Mouse (Mus musculus) heart, postnatal 0 days (tissue): ENCODE measurements around the gene Atp6v0d1. TPM values are rescaled to one million over a fixed set of nuclear protein-coding genes. Genes with fewer than 3 reads are reported as not detected.
A peak's percentile ranks its signal among the peaks of the same experiment; 100 is the strongest.

Experiments used
- ATAC-seq: fragments of 200-750 bp; cut with Nextera tagmentation; 2 replicates; pipeline ENCODE4 v1.8.0; 2017; ENCODE audit warnings: low read depth, moderate number of reproducible peaks, moderate library complexity; ENCODE audit not compliant: insufficient read depth
- DNase-seq: peaks from one replicate; pipeline ENCODE4 v3.0.0-alpha.2; 2016; ENCODE audit warnings: low spot score
- H3K27ac ChIP-seq: fragments of 300-500 bp; sonication (generic); 2 replicates; pipeline ENCODE4 v1.5.1; 2014; ENCODE audit warnings: low read depth, mild to moderate bottlenecking
- H3K27me3 ChIP-seq: fragments of 300-500 bp; sonication (generic); 2 replicates; pipeline ENCODE4 v1.6.1; 2014; ENCODE audit warnings: low read length, mixed read lengths; ENCODE audit not compliant: control insufficient read depth, insufficient read depth
- H3K36me3 ChIP-seq: fragments of 300-500 bp; sonication (generic); replicated peaks from 2 replicates; pipeline ENCODE4 v1.6.1; 2014; ENCODE audit warnings: low read length, mixed read lengths; ENCODE audit not compliant: control insufficient read depth, insufficient read depth
- H3K4me1 ChIP-seq: fragments of 300-500 bp; sonication (generic); 2 replicates; pipeline ENCODE4 v1.6.1; 2014; ENCODE audit warnings: antibody characterized with exemption; ENCODE audit not compliant: control insufficient read depth, insufficient read depth
- H3K4me2 ChIP-seq: fragments of 300-500 bp; sonication (generic); 2 replicates; pipeline ENCODE4 v1.6.1; 2014; ENCODE audit warnings: low read depth, mild to moderate bottlenecking, low read length, moderate library complexity
- H3K4me3 ChIP-seq: fragments of 300-500 bp; sonication (generic); 2 replicates; pipeline ENCODE4 v1.5.1; 2014; ENCODE audit warnings: low read depth, low read length
- H3K9ac ChIP-seq: fragments of 300-500 bp; sonication (generic); replicated peaks from 2 replicates; pipeline ENCODE4 v1.6.1; 2014; ENCODE audit warnings: low read depth, low read length, mixed read lengths
- H3K9me3 ChIP-seq: fragments of 300-500 bp; sonication (generic); replicated peaks from 2 replicates; pipeline ENCODE4 v1.6.1; 2016; ENCODE audit warnings: low read length; ENCODE audit not compliant: control insufficient read depth
- CTCF ChIP-seq: IDR thresholded peaks from 2 replicates; pipeline ENCODE4 v1.5.1; 2016; ENCODE audit warnings: antibody characterized with exemption, control low read depth, low read depth
- EP300 ChIP-seq: IDR thresholded peaks from 2 replicates; pipeline ENCODE4 v1.6.1; 2016; ENCODE audit warnings: antibody characterized with exemption, low read depth
- WGBS: fragments of 180-500 bp; shearing (Covaris S2); extraction: QIAGEN DNeasy Blood & Tissue Kit; methylation state at CpG from one replicate; pipeline ENCODE4 v1.1.7; 2014; 5-methylcytosine and 5-hydroxymethylcytosine counted together
- polyA plus RNA-seq: library from polyadenylated mRNA; unstranded; fragments of >200 nt; fragmentation: Nextera tagmentation; extraction: Ambion mirVana; gene quantifications from 2 replicates; pipeline ENCODE4 v1.2.1, GENCODE M21; 2015
- total RNA-seq: library from RNA; depleted of rRNA; stranded (reverse); fragments of >200 nt; gene quantifications from 2 replicates; pipeline ENCODE4 v1.2.3, GENCODE M21; 2014; ENCODE audit warnings: low replicate concordance

Gene Atp6v0d1
- total and polyA plus RNA-seq, 2 experiments from 2014 or later = 57.5 to 60.8 TPM

- WGBS = 5% methylated on average over 1 of the region's 1 CpGs
- H3K4me2 ChIP-seq = no peak overlapping the region
- no peaks in the 10 kb centered on the region for H3K9me3 ChIP-seq
- peaks cover 36% of the 10 kb centered on the region for H3K4me1 ChIP-seq
- TF ChIP-seq EP300 (no peak), CTCF (no peak)
- ATAC-seq = no peak
- no peak overlapping the region for H3K9ac ChIP-seq
- peak overlapping the region; percentile 41 for H3K27ac ChIP-seq
- no peak overlapping the region for H3K4me3 ChIP-seq
- peaks cover 16% of the 10 kb centered on the region for H3K36me3 ChIP-seq
- H3K27me3 ChIP-seq = no peaks in the 10 kb centered on the region
- DNase-seq = peak; percentile 22
Measured at GRCm38 (mm10) chr8:105543703-105544102, 22.1 kb downstream of the Atp6v0d1 start.

- no peak overlapping the region for H3K9ac ChIP-seq
- no peaks in the 10 kb centered on the region for H3K27me3 ChIP-seq
- H3K4me2 ChIP-seq = no peak overlapping the region
- peaks cover 36% of the 10 kb centered on the region for H3K4me1 ChIP-seq
- no peak overlapping the region for H3K27ac ChIP-seq
- WGBS = 91% methylated on average over 2 of the region's 2 CpGs
- H3K4me3 ChIP-seq = no peak overlapping the region
- ATAC-seq = no peak
- no peak for TF ChIP-seq CTCF
- no peak for TF ChIP-seq EP300
- DNase-seq = no peak
- peaks cover 23% of the 10 kb centered on the region for H3K36me3 ChIP-seq
- H3K9me3 ChIP-seq = no peaks in the 10 kb centered on the region
Measured at GRCm38 (mm10) chr8:105542808-105543207, 23.0 kb downstream of the Atp6v0d1 start.

GRCm38 (mm10) chr8:105542032-105542656, 23.7 kb downstream of the Atp6v0d1 start:
- TF ChIP-seq EP300 (no peak), CTCF (no peak)
- no peaks in the 10 kb centered on the region for H3K27me3 ChIP-seq
- no peak overlapping the region for H3K27ac ChIP-seq
- no peak overlapping the region for H3K9ac ChIP-seq
- no peak overlapping the region for H3K4me2 ChIP-seq
- H3K36me3 ChIP-seq = peaks cover 30% of the 10 kb centered on the region
- ATAC-seq (no peak), DNase-seq (no peak)
- H3K4me3 ChIP-seq = no peak overlapping the region
- no peaks in the 10 kb centered on the region for H3K9me3 ChIP-seq
- H3K4me1 ChIP-seq = peaks cover 36% of the 10 kb centered on the region
- 86% methylated on average over 3 of the region's 3 CpGs for WGBS

- Histone ChIP-seq H3K4me1 (peaks cover 6% of the 10 kb centered on the region), H3K4me2 (no peak overlapping the region), H3K36me3 (peaks cover 48% of the 10 kb centered on the region), H3K9me3 (no peaks in the 10 kb centered on the region), H3K27ac (no peak overlapping the region), H3K9ac (no peak overlapping the region), H3K4me3 (no peak overlapping the region), H3K27me3 (no peaks in the 10 kb centered on the region)
- TF ChIP-seq EP300 (no peak), CTCF (no peak)
- 82% methylated on average over 4 of the region's 4 CpGs for WGBS
- DNase-seq = no peak
- ATAC-seq = no peak
Measured at GRCm38 (mm10) chr8:105538940-105539339, 26.9 kb downstream of the Atp6v0d1 start.

- H3K27ac ChIP-seq = no peak overlapping the region
- H3K27me3 ChIP-seq = no peaks in the 10 kb centered on the region
- H3K4me2 ChIP-seq = no peak overlapping the region
- H3K4me1 ChIP-seq = 0 out of 2 replicates have a peak, but pooled peaks cover 9% of the 10 kb centered on the region
- peaks cover 48% of the 10 kb centered on the region for H3K36me3 ChIP-seq
- WGBS = 90% methylated on average over 6 of the region's 6 CpGs
- H3K9ac ChIP-seq = no peak overlapping the region
- no peak overlapping the region for H3K4me3 ChIP-seq
- ATAC-seq = no peak
- H3K9me3 ChIP-seq = no peaks in the 10 kb centered on the region
- no peak for DNase-seq
- TF ChIP-seq EP300 (no peak), CTCF (no peak)
Measured at GRCm38 (mm10) chr8:105537011-105537677, 28.7 kb downstream of the Atp6v0d1 start.

GRCm38 (mm10) chr8:105536546-105536945, 29.3 kb downstream of the Atp6v0d1 start:
- peaks cover 43% of the 10 kb centered on the region for H3K36me3 ChIP-seq
- H3K4me2 ChIP-seq = no peak overlapping the region
- ATAC-seq (no peak), DNase-seq (no peak)
- 0 out of 2 replicates have a peak, but pooled peaks cover 9% of the 10 kb centered on the region for H3K4me1 ChIP-seq
- no peaks in the 10 kb centered on the region for H3K9me3 ChIP-seq
- TF ChIP-seq EP300 (no peak), CTCF (no peak)
- 74% methylated on average over 3 of the region's 3 CpGs for WGBS
- no peak overlapping the region for H3K4me3 ChIP-seq
- H3K27ac ChIP-seq = no peak overlapping the region
- H3K9ac ChIP-seq = no peak overlapping the region
- H3K27me3 ChIP-seq = no peaks in the 10 kb centered on the region
